Mouse (Mus musculus) erythroblast, embryonic 14.5 days (primary cell): ENCODE data around the gene Gabrr3.

Source experiments
- GATA1 ChIP-seq: IDR thresholded peaks from 2 replicates; pipeline ENCODE4 v1.6.1; 2012; ENCODE audit warnings: low read length, inconsistent platforms, mixed read lengths
- TAL1 ChIP-seq: IDR thresholded peaks from 3 replicates; pipeline ENCODE4 v1.6.1; 2012; ENCODE audit warnings: low read length, inconsistent platforms, mixed read lengths

DNA sequence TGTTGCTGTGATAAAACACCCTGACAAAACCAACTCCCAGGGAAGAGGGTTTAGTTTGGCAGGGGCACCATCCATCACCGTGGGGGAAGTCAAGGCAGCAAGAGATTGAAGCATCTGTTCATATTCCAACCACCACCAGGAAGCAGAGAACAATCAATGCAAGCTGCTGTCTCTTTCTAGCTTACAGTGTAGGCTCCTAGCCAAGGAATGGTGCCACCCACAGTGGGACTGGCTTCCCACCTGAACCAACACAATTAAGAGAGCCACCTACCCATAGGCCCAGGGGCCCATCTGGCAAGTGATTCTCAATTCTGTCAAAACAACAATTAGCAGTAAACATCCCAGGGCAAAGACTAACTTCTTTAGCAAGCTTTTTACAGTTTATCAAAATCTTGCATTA, 41.0 kb downstream of the Gabrr3 start:
- no peak for TF ChIP-seq GATA1
- TF ChIP-seq TAL1 = no peak
